Mouse (Mus musculus): ENCODE data around the gene Psmg4. TPM values are rescaled to one million over a fixed set of nuclear protein-coding genes. Genes with fewer than 3 reads are reported as not detected.

Gene Psmg4
- polyA plus RNA-seq, 1 experiment = 45.3 TPM

GRCm38 (mm10) chr13:34156133-34156839 lies 6.5 kb upstream of the Psmg4 start:
- TF ChIP-seq CTCF (IDR thresholded peaks at IDR 0.05; ENCODE audit: borderline replicate concordance, insufficient read depth, low read depth, low read length) (no peak), POLR2A (IDR thresholded peaks at IDR 0.05; ENCODE audit: borderline replicate concordance, insufficient read depth, low read length) (no peak)
- Histone ChIP-seq H3K27me3 (ENCODE audit: control insufficient read depth, insufficient read depth, low read length) (no peaks in the 10 kb centered on the region), H3K4me3 (replicated peaks; ENCODE audit: insufficient read depth, low read depth, low read length) (no peak overlapping the region), H3K27ac (ENCODE audit: insufficient read depth, low read length) (no peak overlapping the region), H3K4me1 (ENCODE audit: control insufficient read depth, insufficient read depth, low read length) (peaks cover 20% of the 10 kb centered on the region; the same call in 1 of the 2 replicates)
- WGBS = 40% methylated on average over 8 of the region's 8 CpGs
- no peak for DNase-seq

- Histone ChIP-seq H3K27ac (ENCODE audit: insufficient read depth, low read length) (no peak overlapping the region), H3K27me3 (ENCODE audit: control insufficient read depth, insufficient read depth, low read length) (no peaks in the 10 kb centered on the region), H3K4me3 (replicated peaks; ENCODE audit: insufficient read depth, low read depth, low read length) (no peak overlapping the region), H3K4me1 (ENCODE audit: control insufficient read depth, insufficient read depth, low read length) (peaks cover 20% of the 10 kb centered on the region; the same call in 1 of the 2 replicates)
- peak; percentile 82 to 90 for DNase-seq
- WGBS = 12% methylated on average over 2 of the region's 2 CpGs
- TF ChIP-seq CTCF (IDR thresholded peaks at IDR 0.05; ENCODE audit: borderline replicate concordance, insufficient read depth, low read depth, low read length) = no peak
- TF ChIP-seq POLR2A (IDR thresholded peaks at IDR 0.05; ENCODE audit: borderline replicate concordance, insufficient read depth, low read length) = no peak
Measured at GRCm38 (mm10) chr13:34156840-34157185, 6.0 kb upstream of the Psmg4 start.

- no peak for TF ChIP-seq POLR2A (IDR thresholded peaks at IDR 0.05; ENCODE audit: borderline replicate concordance, insufficient read depth, low read length)
- TF ChIP-seq CTCF (IDR thresholded peaks at IDR 0.05; ENCODE audit: borderline replicate concordance, insufficient read depth, low read depth, low read length) = no peak
- Histone ChIP-seq H3K27ac (ENCODE audit: insufficient read depth, low read length) (no peak overlapping the region), H3K27me3 (ENCODE audit: control insufficient read depth, insufficient read depth, low read length) (no peaks in the 10 kb centered on the region), H3K4me1 (ENCODE audit: control insufficient read depth, insufficient read depth, low read length) (peaks cover 20% of the 10 kb centered on the region; the same call in 1 of the 2 replicates), H3K4me3 (replicated peaks; ENCODE audit: insufficient read depth, low read depth, low read length) (no peak overlapping the region)
- DNase-seq = no peak
- 76% methylated on average over 3 of the region's 3 CpGs for WGBS
Measured at GRCm38 (mm10) chr13:34157596-34158157, 5.1 kb upstream of the Psmg4 start.

- no peak for TF ChIP-seq POLR2A (IDR thresholded peaks at IDR 0.05; ENCODE audit: borderline replicate concordance, insufficient read depth, low read length)
- no peak for TF ChIP-seq CTCF (IDR thresholded peaks at IDR 0.05; ENCODE audit: borderline replicate concordance, insufficient read depth, low read depth, low read length)
- no peaks in the 10 kb centered on the region for H3K27me3 ChIP-seq (ENCODE audit: control insufficient read depth, insufficient read depth, low read length)
- H3K4me1 ChIP-seq (ENCODE audit: control insufficient read depth, insufficient read depth, low read length) = peaks cover 14% of the 10 kb centered on the region; the same call in 1 of the 2 replicates
- WGBS = 100% methylated on average over 1 of the region's 1 CpGs
- H3K4me3 ChIP-seq (replicated peaks; ENCODE audit: insufficient read depth, low read depth, low read length) = no peak overlapping the region
- DNase-seq = no peak
- no peak overlapping the region for H3K27ac ChIP-seq (ENCODE audit: insufficient read depth, low read length)
Measured at GRCm38 (mm10) chr13:34159926-34160325, 2.8 kb upstream of the Psmg4 start.

- Histone ChIP-seq H3K27me3 (ENCODE audit: control insufficient read depth, insufficient read depth, low read length) (no peaks in the 10 kb centered on the region), H3K27ac (ENCODE audit: insufficient read depth, low read length) (no peak overlapping the region), H3K4me3 (replicated peaks; ENCODE audit: insufficient read depth, low read depth, low read length) (peak overlapping the region; percentile 73), H3K4me1 (ENCODE audit: control insufficient read depth, insufficient read depth, low read length) (no peaks in the 10 kb centered on the region)
- TF ChIP-seq POLR2A (IDR thresholded peaks at IDR 0.05; ENCODE audit: borderline replicate concordance, insufficient read depth, low read length) = no peak
- no peak for TF ChIP-seq CTCF (IDR thresholded peaks at IDR 0.05; ENCODE audit: borderline replicate concordance, insufficient read depth, low read depth, low read length)
- 26% methylated on average over 12 of the region's 12 CpGs for WGBS
- DNase-seq = no peak
Measured at GRCm38 (mm10) chr13:34163304-34163975, 676 bp downstream of the Psmg4 start.

GRCm38 (mm10) chr13:34174025-34174424 lies 11.3 kb downstream of the Psmg4 start:
- Histone ChIP-seq H3K4me1 (ENCODE audit: control insufficient read depth, insufficient read depth, low read length) (no peaks in the 10 kb centered on the region), H3K4me3 (replicated peaks; ENCODE audit: insufficient read depth, low read depth, low read length) (no peak overlapping the region), H3K27me3 (ENCODE audit: control insufficient read depth, insufficient read depth, low read length) (no peaks in the 10 kb centered on the region), H3K27ac (ENCODE audit: insufficient read depth, low read length) (no peak overlapping the region)
- no peak for TF ChIP-seq CTCF (IDR thresholded peaks at IDR 0.05; ENCODE audit: borderline replicate concordance, insufficient read depth, low read depth, low read length)
- TF ChIP-seq POLR2A (IDR thresholded peaks at IDR 0.05; ENCODE audit: borderline replicate concordance, insufficient read depth, low read length) = no peak
- 94% methylated on average over 6 of the region's 6 CpGs for WGBS
- no peak for DNase-seq

- no peaks in the 10 kb centered on the region for H3K27me3 ChIP-seq (ENCODE audit: control insufficient read depth, insufficient read depth, low read length)
- H3K4me3 ChIP-seq (replicated peaks; ENCODE audit: insufficient read depth, low read depth, low read length) = no peak overlapping the region
- TF ChIP-seq POLR2A (IDR thresholded peaks at IDR 0.05; ENCODE audit: borderline replicate concordance, insufficient read depth, low read length) = no peak
- TF ChIP-seq CTCF (IDR thresholded peaks at IDR 0.05; ENCODE audit: borderline replicate concordance, insufficient read depth, low read depth, low read length) = no peak
- DNase-seq = no peak
- 80% methylated on average over 5 of the region's 5 CpGs for WGBS
- peaks cover 5% of the 10 kb centered on the region for H3K4me1 ChIP-seq (ENCODE audit: control insufficient read depth, insufficient read depth, low read length)
- no peak overlapping the region for H3K27ac ChIP-seq (ENCODE audit: insufficient read depth, low read length)
Measured at GRCm38 (mm10) chr13:34181624-34182023, 18.9 kb downstream of the Psmg4 start.
